ENCODE assay signal across 8 mouse cellular contexts in the genomic region with DNA sequence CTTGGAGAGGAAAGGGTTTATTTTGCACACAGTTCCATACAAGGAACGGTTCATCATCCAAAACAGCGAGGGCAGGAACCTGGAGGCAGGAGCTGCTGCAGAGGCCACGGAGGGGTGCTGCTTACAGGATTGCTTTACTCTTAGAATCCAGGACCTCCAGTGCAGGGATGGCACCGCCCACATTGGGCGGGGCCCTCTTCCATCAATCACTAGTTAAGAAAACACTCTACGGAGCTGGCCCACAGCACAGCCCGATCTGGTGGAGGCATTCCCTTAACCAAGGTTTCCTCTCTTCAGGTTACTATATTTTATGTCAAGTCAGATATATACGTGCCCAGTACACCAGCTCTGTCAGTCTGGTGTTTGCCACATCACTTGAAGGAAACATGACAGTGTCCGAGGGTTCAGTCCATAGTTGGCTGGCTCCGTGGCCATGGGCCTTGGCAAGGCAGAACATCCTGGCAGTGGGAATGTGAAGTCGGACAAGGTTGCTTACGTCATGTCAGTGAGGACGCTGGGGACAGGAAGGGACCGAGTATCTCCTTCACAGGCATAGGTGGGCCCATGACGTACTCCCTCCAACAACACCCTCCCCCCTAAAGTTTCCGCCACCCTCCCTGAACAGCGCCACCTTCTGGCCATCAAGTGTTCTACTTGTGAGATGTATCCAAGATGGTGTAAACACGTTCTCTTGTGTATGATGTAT. TPM values are rescaled to one million over a fixed set of nuclear protein-coding genes. Genes with fewer than 3 reads are reported as not detected.
DNase-seq lines count a peak whose midpoint lies in the region; ATAC-seq and TF ChIP-seq lines count a peak whose summit lies in the region.

No protein-coding gene starts in this region.

- peak overlapping the region; percentile 37 for H3K4me3 ChIP-seq in gastrocnemius, adult 2 months
- H3K4me3 ChIP-seq in forebrain, embryonic 12.5 days (replicated peaks) = peak overlapping the region; percentile 24
- H3K4me3 ChIP-seq in intestine, embryonic 15.5 days (replicated peaks) = no peak overlapping the region
- no peak overlapping the region for H3K4me3 ChIP-seq in liver, postnatal 0 days (ENCODE audit: low read depth, low read length)
- H3K4me3 ChIP-seq in small intestine, adult 2 months (ENCODE audit: low read depth, low read length) = no peak overlapping the region

- H3K4me2 ChIP-seq in forebrain, embryonic 12.5 days = peak overlapping the region; percentile 49
- peak overlapping the region; percentile 31 for H3K4me2 ChIP-seq in intestine, embryonic 15.5 days (replicated peaks)
- H3K4me2 ChIP-seq in liver, postnatal 0 days (ENCODE audit: low read depth, low read length) = peak overlapping the region; percentile 6; the same call in 1 of the 2 replicates

- WGBS in forebrain, embryonic 12.5 days = 5% methylated on average over 18 of the region's 18 CpGs
- WGBS in intestine, embryonic 15.5 days = 13% methylated on average over 18 of the region's 18 CpGs
- 16% methylated on average over 18 of the region's 18 CpGs for WGBS in liver, postnatal 0 days (ENCODE audit: insufficient replicate concordance)
- 17% methylated on average over 18 of the region's 18 CpGs for WGBS in small intestine, adult 2 months

- peak overlapping the region; percentile 56 for H3K27ac ChIP-seq in gastrocnemius, adult 2 months
- no peak overlapping the region for H3K27ac ChIP-seq in forebrain, embryonic 12.5 days
- no peak overlapping the region for H3K27ac ChIP-seq in intestine, embryonic 15.5 days
- no peak overlapping the region for H3K27ac ChIP-seq in liver, postnatal 0 days (ENCODE audit: low read depth)
- no peak overlapping the region for H3K27ac ChIP-seq in small intestine, adult 2 months (ENCODE audit: insufficient read depth, low read depth, low read length)

- TF ChIP-seq EP300 in liver, postnatal 0 days (IDR thresholded peaks at IDR 0.05; ENCODE audit: low read depth) = no peak

- ATAC-seq in forebrain, embryonic 12.5 days (ENCODE audit: low FRiP score) = peak; percentile 76
- ATAC-seq in intestine, embryonic 15.5 days = peak; percentile 38; the same call in 1 of the 2 replicates
- peak; percentile 35 for ATAC-seq in liver, postnatal 0 days
- no peak for ATAC-seq in cerebellum, adult (ENCODE audit: insufficient number of reproducible peaks, low FRiP score, low TSS enrichment)

- peak; percentile 67 for TF ChIP-seq CTCF in gastrocnemius, adult 2 months (IDR thresholded peaks at IDR 0.05)
- peak; percentile 73 for TF ChIP-seq CTCF in liver, postnatal 0 days (IDR thresholded peaks at IDR 0.05; ENCODE audit: low read depth)
- peak; percentile 64; the same call in 1 of the 2 replicates for TF ChIP-seq CTCF in small intestine, adult 2 months (IDR thresholded peaks at IDR 0.05; ENCODE audit: extremely low read depth, insufficient read length, insufficient replicate concordance, low read depth, low read length)

- H3K4me1 ChIP-seq in forebrain, embryonic 12.5 days = peaks cover 18% of the 10 kb centered on the region
- peaks cover 4% of the 10 kb centered on the region; the same call in 1 of the 2 replicates for H3K4me1 ChIP-seq in intestine, embryonic 15.5 days (replicated peaks)
- 0 out of 2 replicates have a peak, but pooled peaks cover 3% of the 10 kb centered on the region for H3K4me1 ChIP-seq in liver, postnatal 0 days (ENCODE audit: insufficient read depth)
- H3K4me1 ChIP-seq in small intestine, adult 2 months (ENCODE audit: control insufficient read depth, insufficient read depth, insufficient read length, low read length) = peaks cover 6% of the 10 kb centered on the region

- TF ChIP-seq POLR2A in small intestine, adult 2 months (IDR thresholded peaks at IDR 0.05; ENCODE audit: low read depth, low read length) = no peak

- no peak overlapping the region for H3K9ac ChIP-seq in forebrain, embryonic 12.5 days
- no peak overlapping the region for H3K9ac ChIP-seq in intestine, embryonic 15.5 days
- no peak overlapping the region for H3K9ac ChIP-seq in liver, postnatal 0 days (replicated peaks)

- H3K36me3 ChIP-seq in forebrain, embryonic 12.5 days (replicated peaks) = no peaks in the 10 kb centered on the region
- no peaks in the 10 kb centered on the region for H3K36me3 ChIP-seq in intestine, embryonic 15.5 days
- no peaks in the 10 kb centered on the region for H3K36me3 ChIP-seq in liver, postnatal 0 days (replicated peaks; ENCODE audit: insufficient read depth, low read length)
- H3K36me3 ChIP-seq in small intestine, adult 2 months (ENCODE audit: control insufficient read depth, insufficient read depth, low read length) = no peaks in the 10 kb centered on the region

- intact Hi-C loops in gastrocnemius, adult 2 months (cut with DNase I) = loop anchor here (5.0 to 10.0 kb wide), 2 partner anchors 123 to 236 kb away; a partner anchor contains a TSS

- H3K27me3 ChIP-seq in forebrain, embryonic 12.5 days = peaks cover 9% of the 10 kb centered on the region; the same call in 1 of the 2 replicates
- no peaks in the 10 kb centered on the region for H3K27me3 ChIP-seq in intestine, embryonic 15.5 days (replicated peaks)
- no peaks in the 10 kb centered on the region for H3K27me3 ChIP-seq in liver, postnatal 0 days (ENCODE audit: insufficient read depth, low read length)
- no peaks in the 10 kb centered on the region for H3K27me3 ChIP-seq in small intestine, adult 2 months (ENCODE audit: control insufficient read depth, insufficient read depth, low read length)

- DNase-seq in gastrocnemius, adult 2 months = peak; percentile 46
- no peak for DNase-seq in gastrocnemius, postnatal 25 days
- DNase-seq in adrenal gland, adult 2 months = peak; percentile 80
- DNase-seq in liver, postnatal 0 days = peak; percentile 51

- no peaks in the 10 kb centered on the region for H3K9me3 ChIP-seq in forebrain, embryonic 12.5 days
- H3K9me3 ChIP-seq in intestine, embryonic 15.5 days = no peaks in the 10 kb centered on the region
- no peaks in the 10 kb centered on the region for H3K9me3 ChIP-seq in liver, postnatal 0 days (ENCODE audit: low read length)

RNA-seq across cellular contexts. Expression of a gene that starts 12.1 kb away (rescaled TPM):
- 10 to 100 TPM; 96.5 to 98.7 TPM for total RNA-seq in gastrocnemius, adult 2 months (2021)
- 100 to 1,000 TPM in 1 of 2 experiments, 10 to 100 TPM in 1; 74.0 to 104 TPM for total RNA-seq in gastrocnemius, postnatal 25 days (2021)
- total RNA-seq in adrenal gland, adult 2 months (2021) = 10 to 100 TPM; 17.0 to 21.0 TPM
- polyA plus RNA-seq in adrenal gland, adult 2 months (2012; rRNA removed) = 41.3 and 51.7 TPM in 2 replicates
- polyA plus RNA-seq in forebrain, embryonic 12.5 days (2016; fragmentation: Nextera tagmentation; extraction: Ambion mirVana) = 0.47 and 1.0 TPM in 2 replicates
- polyA plus RNA-seq in intestine, embryonic 15.5 days (2015; fragmentation: Nextera tagmentation; extraction: Ambion mirVana) = 4.5 and 4.6 TPM in 2 replicates
- 6.0 and 7.2 TPM in 2 replicates for polyA plus RNA-seq in liver, postnatal 0 days (2015; fragmentation: Nextera tagmentation; extraction: Ambion mirVana)
- 33.8 and 34.5 TPM in 2 replicates for polyA plus RNA-seq in small intestine, adult 2 months (2012; rRNA removed)

RNA-seq across cellular contexts. Expression of a gene that starts 21.5 kb away (rescaled TPM):
- total RNA-seq in gastrocnemius, adult 2 months (2021) = under 1 TPM; 0.08 to 0.10 TPM
- under 1 TPM in 1 of 2 experiments, not detected in 1; 0.13 TPM for total RNA-seq in gastrocnemius, postnatal 25 days (2021)
- total RNA-seq in adrenal gland, adult 2 months (2021) = under 1 TPM; 0.24 to 0.46 TPM
- not detected in 2 replicates for polyA plus RNA-seq in adrenal gland, adult 2 months (2012; rRNA removed)
- 0.26 and 0.87 TPM in 2 replicates for polyA plus RNA-seq in forebrain, embryonic 12.5 days (2016; fragmentation: Nextera tagmentation; extraction: Ambion mirVana)
- polyA plus RNA-seq in intestine, embryonic 15.5 days (2015; fragmentation: Nextera tagmentation; extraction: Ambion mirVana) = 4.4 and 5.8 TPM in 2 replicates
- polyA plus RNA-seq in liver, postnatal 0 days (2015; fragmentation: Nextera tagmentation; extraction: Ambion mirVana) = 0.05 and 0.14 TPM in 2 replicates
- polyA plus RNA-seq in small intestine, adult 2 months (2012; rRNA removed) = 3.0 and 4.8 TPM in 2 replicates

RNA-seq across cellular contexts. Expression of a gene that starts 42.8 kb away (rescaled TPM):
- 10 to 100 TPM; 14.1 to 14.3 TPM for total RNA-seq in gastrocnemius, adult 2 months (2021)
- total RNA-seq in gastrocnemius, postnatal 25 days (2021) = 10 to 100 TPM in 1 of 2 experiments, 1 to 10 TPM in 1; 8.6 to 12.6 TPM
- total RNA-seq in adrenal gland, adult 2 months (2021) = under 1 TPM; 0.45 to 0.66 TPM
- 1.2 and 1.6 TPM in 2 replicates for polyA plus RNA-seq in adrenal gland, adult 2 months (2012; rRNA removed)
- polyA plus RNA-seq in forebrain, embryonic 12.5 days (2016; fragmentation: Nextera tagmentation; extraction: Ambion mirVana) = 0.06 and 0.08 TPM in 2 replicates
- 0.04 and 0.13 TPM in 2 replicates for polyA plus RNA-seq in intestine, embryonic 15.5 days (2015; fragmentation: Nextera tagmentation; extraction: Ambion mirVana)
- not detected in 2 replicates for polyA plus RNA-seq in liver, postnatal 0 days (2015; fragmentation: Nextera tagmentation; extraction: Ambion mirVana)
- polyA plus RNA-seq in small intestine, adult 2 months (2012; rRNA removed) = 0.38 and 0.82 TPM in 2 replicates

Comparison
In these comparisons a context has a peak if more than half of its experiments do, and no peak if none do; other contexts are left out.
1. H3K4me3 ChIP-seq: peak in gastrocnemius, adult 2 months (single experiment) and forebrain, embryonic 12.5 days (single experiment); none in intestine, embryonic 15.5 days (single experiment), liver, postnatal 0 days (single experiment) and small intestine, adult 2 months (single experiment).
2. Peak in every context shown above with its lines, with median percentiles within 50 percentile points of each other: CTCF ChIP-seq and H3K4me2 ChIP-seq.